Mouse (Mus musculus): ENCODE results near the gene Serinc4. TPM values are rescaled to one million over a fixed set of nuclear protein-coding genes. Genes with fewer than 3 reads are reported as not detected.

Serinc4 gene
- polyA plus RNA-seq, 1 experiment from 2014 or later, result 0.28 TPM

- Histone ChIP-seq H3K4me1 (peaks cover 31% of the 10 kb centered on the region), H3K27me3 (ENCODE audit: low read depth, poor library complexity, severe bottlenecking) (no peaks in the 10 kb centered on the region), H3K4me3 (peak within 1 kb of the TSS; percentile 97), H3K9me3 (replicated peaks) (no peaks in the 10 kb centered on the region), H3K36me3 (peaks cover 31% of the 10 kb centered on the region), H3K27ac (replicated peaks) (peak within 1 kb of the TSS; percentile 98)
- under 1% methylated on average over 68 of the region's 68 CpGs for WGBS
- peak; percentile 98 for DNase-seq (ENCODE audit: low spot score)
These were observed 43.1 kb downstream of the Serinc4 start, which contains the start of the genes Pdia3 and Catsper2 for GRCm38 (mm10) chr2:121413387-121414042. Pdia3 (plus strand) TSS chr2:121413775. Catsper2 (minus strand) TSS chr2:121413792.

GRCm38 (mm10) chr2:121412843-121413386 is 43.7 kb downstream of the Serinc4 start:
- peak overlapping the region; percentile 97 for H3K4me3 ChIP-seq
- H3K27me3 ChIP-seq (ENCODE audit: low read depth, poor library complexity, severe bottlenecking), result no peaks in the 10 kb centered on the region
- H3K4me1 ChIP-seq, result peaks cover 31% of the 10 kb centered on the region
- H3K27ac ChIP-seq (replicated peaks), result peak overlapping the region; percentile 98
- 23% methylated on average over 4 of the region's 4 CpGs for WGBS
- peak; percentile 11 for DNase-seq (ENCODE audit: low spot score)
- no peaks in the 10 kb centered on the region for H3K9me3 ChIP-seq (replicated peaks)
- peaks cover 25% of the 10 kb centered on the region for H3K36me3 ChIP-seq

DNA sequence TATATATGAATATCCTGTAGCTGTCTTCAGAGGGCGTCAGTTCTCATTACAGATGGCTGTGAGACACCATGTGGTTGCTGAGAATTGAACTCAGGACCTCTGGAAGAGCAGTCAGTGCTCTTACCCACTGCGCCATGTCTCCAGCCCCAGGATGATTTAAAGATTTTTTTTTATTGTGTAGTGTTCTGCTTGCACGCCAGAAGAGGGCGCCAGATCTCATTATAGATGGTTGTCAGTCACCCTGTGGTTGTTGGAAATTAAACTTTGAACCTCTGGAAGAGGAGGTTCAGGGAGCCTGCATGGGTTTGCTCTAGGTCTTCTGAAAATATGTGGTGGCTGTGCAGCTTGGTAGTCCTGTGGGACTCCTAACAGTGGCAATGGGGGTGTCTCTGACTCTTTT is 48.4 kb downstream of the Serinc4 start:
- DNase-seq (ENCODE audit: low spot score), result peak; percentile 34
- 36% methylated on average over 4 of the region's 4 CpGs for WGBS

DNA sequence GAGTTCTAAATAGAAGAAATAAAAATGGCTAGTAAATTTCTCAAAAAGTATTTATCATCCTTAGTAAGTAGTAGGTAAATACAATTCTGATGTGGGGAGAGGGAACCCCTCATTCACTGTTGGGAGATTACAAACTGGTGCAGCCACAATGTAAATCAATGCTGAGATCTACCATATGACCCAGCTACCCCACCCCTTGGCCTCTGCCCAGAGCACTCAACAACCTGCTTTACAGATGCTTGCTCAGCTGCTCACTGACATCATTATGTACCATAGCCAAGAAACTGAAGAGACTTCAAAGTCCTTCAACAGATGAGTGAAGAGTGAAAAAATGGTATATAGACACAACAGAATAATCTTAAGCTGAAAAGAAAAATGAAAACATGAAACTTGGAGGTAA is 53.3 kb downstream of the Serinc4 start:
- Histone ChIP-seq H3K9me3 (replicated peaks) (no peaks in the 10 kb centered on the region), H3K4me3 (no peak overlapping the region), H3K27me3 (ENCODE audit: low read depth, poor library complexity, severe bottlenecking) (no peaks in the 10 kb centered on the region), H3K36me3 (no peaks in the 10 kb centered on the region), H3K4me1 (no peaks in the 10 kb centered on the region), H3K27ac (replicated peaks) (no peak overlapping the region)
- no peak for DNase-seq (ENCODE audit: low spot score)

More for the DNA sequence above, 48.4 kb downstream of the Serinc4 start:
- Histone ChIP-seq H3K9me3 (replicated peaks) (no peaks in the 10 kb centered on the region), H3K36me3 (no peaks in the 10 kb centered on the region), H3K4me1 (peaks cover 7% of the 10 kb centered on the region), H3K4me3 (no peak overlapping the region), H3K27ac (replicated peaks) (no peak overlapping the region), H3K27me3 (ENCODE audit: low read depth, poor library complexity, severe bottlenecking) (no peaks in the 10 kb centered on the region)

GRCm38 (mm10) chr2:121396624-121397023 is 60.0 kb downstream of the Serinc4 start:
- DNase-seq (ENCODE audit: low spot score), result peak; percentile 75
- 15% methylated on average over 8 of the region's 8 CpGs for WGBS
- H3K27ac ChIP-seq (replicated peaks), result no peak overlapping the region
- H3K4me1 ChIP-seq, result no peaks in the 10 kb centered on the region
- H3K36me3 ChIP-seq, result no peaks in the 10 kb centered on the region
- no peak overlapping the region for H3K4me3 ChIP-seq
- H3K9me3 ChIP-seq (replicated peaks), result no peaks in the 10 kb centered on the region
- no peaks in the 10 kb centered on the region for H3K27me3 ChIP-seq (ENCODE audit: low read depth, poor library complexity, severe bottlenecking)

Small RNAs within 50 kb of the gene (microRNA-seq; reads per million reads assigned to microRNA genes)
- not detected for gene Gm22953

Other genes with a start within 250 kb of the Serinc4 start
- 115 and 146 TPM in 2 replicates for gene Trp53bp1, start 185.4 kb downstream of the Serinc4 start, polyA plus RNA-seq (2016; fragmentation: Nextera tagmentation; extraction: Ambion mirVana)
- gene Map1a, start 167.2 kb downstream of the Serinc4 start, polyA plus RNA-seq (2016; fragmentation: Nextera tagmentation; extraction: Ambion mirVana), result 7.8 and 11.4 TPM in 2 replicates
- gene Ppip5k1, start 101.4 kb downstream of the Serinc4 start, polyA plus RNA-seq (2016; fragmentation: Nextera tagmentation; extraction: Ambion mirVana), result 11.2 and 11.4 TPM in 2 replicates
- gene Ckmt1, start 99.1 kb downstream of the Serinc4 start, polyA plus RNA-seq (2016; fragmentation: Nextera tagmentation; extraction: Ambion mirVana), result 1.5 and 3.9 TPM in 2 replicates
- gene Strc, start 69.6 kb downstream of the Serinc4 start, polyA plus RNA-seq (2016; fragmentation: Nextera tagmentation; extraction: Ambion mirVana), result not detected in 2 replicates
- 549 and 624 TPM in 2 replicates for gene Pdia3, start 43.0 kb downstream of the Serinc4 start, polyA plus RNA-seq (2016; fragmentation: Nextera tagmentation; extraction: Ambion mirVana)
- 2.7 and 4.1 TPM in 2 replicates for gene Catsper2, start 43.0 kb downstream of the Serinc4 start, polyA plus RNA-seq (2016; fragmentation: Nextera tagmentation; extraction: Ambion mirVana)
- gene Ell3, start 12.5 kb downstream of the Serinc4 start, polyA plus RNA-seq (2016; fragmentation: Nextera tagmentation; extraction: Ambion mirVana), result 2.2 and 2.5 TPM in 2 replicates
- 488 and 493 TPM in 2 replicates for gene Serf2, start 7.6 kb downstream of the Serinc4 start, polyA plus RNA-seq (2016; fragmentation: Nextera tagmentation; extraction: Ambion mirVana)
- gene Hypk, start 3.5 kb downstream of the Serinc4 start, polyA plus RNA-seq (2016; fragmentation: Nextera tagmentation; extraction: Ambion mirVana), result 125 and 129 TPM in 2 replicates
- 53.2 and 57.2 TPM in 2 replicates for gene Mfap1b, start 17.3 kb upstream of the Serinc4 start, polyA plus RNA-seq (2016; fragmentation: Nextera tagmentation; extraction: Ambion mirVana)
- gene Mfap1a, start 49.9 kb upstream of the Serinc4 start, polyA plus RNA-seq (2016; fragmentation: Nextera tagmentation; extraction: Ambion mirVana), result 26.4 and 29.0 TPM in 2 replicates
- 13.0 and 14.0 TPM in 2 replicates for gene Wdr76, start 49.9 kb upstream of the Serinc4 start, polyA plus RNA-seq (2016; fragmentation: Nextera tagmentation; extraction: Ambion mirVana)

Measured in midbrain, embryonic 10.5 days (tissue).